Mouse (Mus musculus) heart, postnatal 25 days (tissue): Measurements from ENCODE around the gene Stk38l. TPM values are rescaled to one million over a fixed set of nuclear protein-coding genes. Genes with fewer than 3 reads are reported as not detected.
"Not testable (repeated sequence)": the region's sequence is repeated elsewhere in the genome, so short reads cannot be mapped to it uniquely, and the experiment has no call there.

Source experiments
- DNase-seq: peaks from one replicate; pipeline ENCODE4 v3.0.0; 2022; ENCODE audit warnings: low spot score
- intact Hi-C: fragments of 180-260 bp; cut with DNase I; formaldehyde crosslinking; loops from one replicate; pipeline ENCODE4 v1.15.1; 2025
- total RNA-seq, 2 experiments: library from RNA; stranded (reverse); gene quantifications; 2 replicates each; pipeline ENCODE4 v1.2.3; 2021

The Stk38l gene
- total RNA-seq, 2 experiments from 2014 or later: 12.6 to 14.6 TPM

- DNase-seq: no peak
- intact Hi-C loops: loop anchor here (5.0 kb wide), 1 partner anchor 77 kb away; no protein-coding TSS in a partner anchor
Observed at GRCm38 (mm10) chr6:146764593-146764992, 39.8 kb downstream of the Stk38l start.

- DNase-seq: no peak
- intact Hi-C loops: no loop called here
Observed at GRCm38 (mm10) chr6:146765270-146765669, 40.5 kb downstream of the Stk38l start.

- intact Hi-C loops: no loop called here
- DNase-seq: no peak
Observed at GRCm38 (mm10) chr6:146768813-146769404, 44.1 kb downstream of the Stk38l start.

GRCm38 (mm10) chr6:146770005-146770745 lies 45.4 kb downstream of the Stk38l start:
- peak; percentile 26 for DNase-seq
- intact Hi-C loops: no loop called here

GRCm38 (mm10) chr6:146770808-146771207 lies 46.0 kb downstream of the Stk38l start:
- intact Hi-C loops: no loop called here
- no peak for DNase-seq

GRCm38 (mm10) chr6:146775864-146776263 lies 51.1 kb downstream of the Stk38l start:
- DNase-seq, intact Hi-C loops: not testable (repeated sequence)

- DNase-seq: peak; percentile 50
- intact Hi-C loops: no loop called here
Observed at GRCm38 (mm10) chr6:146776610-146777389, 52.0 kb downstream of the Stk38l start.

GRCm38 (mm10) chr6:146778055-146778454 lies 53.3 kb downstream of the Stk38l start:
- DNase-seq: no peak
- intact Hi-C loops: no loop called here

GRCm38 (mm10) chr6:146781566-146781965 lies 56.8 kb downstream of the Stk38l start:
- intact Hi-C loops: no loop called here
- DNase-seq: no peak

GRCm38 (mm10) chr6:146793527-146793926 lies 68.7 kb downstream of the Stk38l start:
- no peak for DNase-seq
- intact Hi-C loops: no loop called here

GRCm38 (mm10) chr6:146795166-146795923 lies 70.5 kb downstream of the Stk38l start:
- intact Hi-C loops: no loop called here

GRCm38 (mm10) chr6:146795924-146796545 lies 71.2 kb downstream of the Stk38l start, which contains the start of gene Arntl2:
Arntl2 (plus strand) TSS chr6:146796055.
- intact Hi-C loops: no loop called here
- DNase-seq: peak; percentile 59

More at GRCm38 (mm10) chr6:146795166-146795923, 70.5 kb downstream of the Stk38l start:
- DNase-seq: no peak

- intact Hi-C loops: no loop called here
- no peak for DNase-seq
Observed at GRCm38 (mm10) chr6:146797446-146797845, 72.7 kb downstream of the Stk38l start.

- no peak for DNase-seq
- intact Hi-C loops: no loop called here
Observed at GRCm38 (mm10) chr6:146809991-146810390, 85.2 kb downstream of the Stk38l start.

GRCm38 (mm10) chr6:146813007-146813406 lies 88.2 kb downstream of the Stk38l start:
- intact Hi-C loops: no loop called here
- no peak for DNase-seq

- intact Hi-C loops: loop anchor here (5.0 to 10.0 kb wide), 2 partner anchors 297 to 1134 kb away; no protein-coding TSS in a partner anchor
Observed at GRCm38 (mm10) chr6:146820177-146820965, 95.6 kb downstream of the Stk38l start.

GRCm38 (mm10) chr6:146821958-146822357 lies 97.2 kb downstream of the Stk38l start:
- DNase-seq: no peak

More at GRCm38 (mm10) chr6:146820177-146820965, 95.6 kb downstream of the Stk38l start:
- no peak for DNase-seq

More at GRCm38 (mm10) chr6:146821958-146822357, 97.2 kb downstream of the Stk38l start:
- intact Hi-C loops: loop anchor here (5.0 to 10.0 kb wide), 2 partner anchors 295 to 1133 kb away; no protein-coding TSS in a partner anchor
